10 mouse cellular contexts compared by ENCODE assay signal in the genomic region with DNA sequence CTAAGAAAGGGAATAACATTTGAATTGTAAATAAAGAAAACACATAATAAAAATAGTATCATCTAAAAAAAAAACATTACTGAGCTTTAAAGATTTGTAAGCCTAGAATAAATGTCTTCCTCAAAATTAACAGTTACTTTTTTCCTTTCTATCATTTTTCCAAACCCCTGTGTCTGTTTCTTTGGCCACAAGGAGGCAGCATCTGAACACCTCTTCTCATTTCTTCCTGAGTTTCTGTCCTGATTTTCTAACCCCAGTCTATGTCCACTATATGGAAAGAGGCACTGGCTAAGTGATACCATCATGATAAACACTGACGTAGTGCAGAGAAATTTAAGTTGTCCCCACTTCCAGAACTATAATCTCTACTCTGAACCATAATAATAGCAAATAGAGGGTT. TPM values are rescaled to one million over a fixed set of nuclear protein-coding genes. Genes with fewer than 3 reads are reported as not detected.
A peak's percentile ranks its signal among the peaks of the same experiment; 100 is the strongest.
DNase-seq lines count a peak whose midpoint lies in the region; TF ChIP-seq lines count a peak whose summit lies in the region.
"Had no signal": no experiment of that assay in that cellular context is flagged by ENCODE, and none has a peak within 500 bp of the region (broad histone marks: within the 10 kb centered on the region; RNA-seq: fewer than 3 reads in every experiment).

No protein-coding gene starts in this region.

- intact Hi-C loops in left cerebral cortex, postnatal 10 days (cut with DNase I), result loop anchor here (5.0 kb wide), 1 partner anchor 224 kb away; a partner anchor contains a TSS
- intact Hi-C loops in left cerebral cortex, adult 2 months (cut with DNase I), result loop anchor here (2.0 to 5.0 kb wide), 3 partner anchors 119 to 249 kb away; a partner anchor contains a TSS

- peak; percentile 74 for TF ChIP-seq CTCF in left cerebral cortex, adult 2 months (IDR thresholded peaks at IDR 0.05)

- DNase-seq in adrenal gland, postnatal 10 days, result peak; percentile 8
- no peak for DNase-seq in adrenal gland, postnatal 36 days
- DNase-seq in left cerebral cortex, adult 11 months (ENCODE audit: low spot score), result peak; percentile 18
- DNase-seq in left cerebral cortex, postnatal 10 days (ENCODE audit: extremely low spot score in 1 of 2, low spot score in 2 of 2), result no peak
- peak; percentile 52 to 63 for DNase-seq in cerebellum, postnatal 14 days
- DNase-seq in left cerebral cortex, adult 2 months (ENCODE audit: extremely low spot score in 1 of 2, low spot score in 2 of 2), result peak; percentile 28 to 50
- no peak for DNase-seq in ovary, postnatal 10 days (ENCODE audit: low spot score)
- DNase-seq in thymus, postnatal 10 days (ENCODE audit: low spot score in 2 of 2), result no peak

- H3K4me3 ChIP-seq in left cerebral cortex, adult 2 months, result no peak overlapping the region
- H3K4me3 ChIP-seq: lung, embryonic 15.5 days had no signal

- no peak overlapping the region for H3K27ac ChIP-seq in left cerebral cortex, adult 2 months
- H3K27ac ChIP-seq: lung, embryonic 15.5 days had no signal

RNA-seq across cellular contexts. Expression of a gene that starts 55.8 kb away (rescaled TPM):
- total RNA-seq in adrenal gland, postnatal 10 days (2021), result 10 to 100 TPM in 1 of 2 experiments, 1 to 10 TPM in 1; 6.4 to 10.4 TPM
- total RNA-seq in adrenal gland, postnatal 36 days (2021), result 1 to 10 TPM; 4.6 to 8.2 TPM
- total RNA-seq in left cerebral cortex, postnatal 10 days (2021), result 100 to 1,000 TPM; 154 to 179 TPM
- 100 to 1,000 TPM; 179 to 180 TPM for total RNA-seq in left cerebral cortex, adult 2 months (2021)
- total RNA-seq: hematopoietic stem cell, adult 5-6 weeks had no signal

Comparison
In these comparisons a context has a peak if more than half of its experiments do, and no peak if none do; other contexts are left out.
1. DNase-seq: peak in adrenal gland, postnatal 10 days (single experiment), left cerebral cortex, adult 11 months (single experiment), cerebellum, postnatal 14 days (2 of 2) and left cerebral cortex, adult 2 months (2 of 2); none in adrenal gland, postnatal 36 days (0 of 2), left cerebral cortex, postnatal 10 days (0 of 2), ovary, postnatal 10 days (single experiment) and thymus, postnatal 10 days (0 of 2).
2. RNA of a gene that starts 55.8 kb away (total RNA-seq): 179 to 180 TPM in left cerebral cortex, adult 2 months and 154 to 179 TPM in left cerebral cortex, postnatal 10 days; 6.4 to 10.4 TPM in adrenal gland, postnatal 10 days and 4.6 to 8.2 TPM in adrenal gland, postnatal 36 days; every median in the first group is over 10 times any median in the second.